Mouse (Mus musculus) neural tube, embryonic 15.5 days (tissue): Measurements from ENCODE around the gene Nedd4. TPM values are rescaled to one million over a fixed set of nuclear protein-coding genes. Genes with fewer than 3 reads are reported as not detected.
A peak's percentile ranks its signal among the peaks of the same experiment; 100 is the strongest.

Source experiments
- ATAC-seq: fragments of 200-750 bp; cut with Nextera tagmentation; 2 replicates; pipeline ENCODE4 v1.8.0; 2017; ENCODE audit warnings: mild to moderate bottlenecking, moderate TSS enrichment, moderate library complexity; ENCODE audit not compliant: low FRiP score
- H3K27ac ChIP-seq: fragments of 300-500 bp; sonication (generic); replicated peaks from 2 replicates; pipeline ENCODE4 v1.5.1; 2015; ENCODE audit warnings: mild to moderate bottlenecking, inconsistent platforms
- H3K27me3 ChIP-seq: fragments of 300-500 bp; sonication (generic); replicated peaks from 2 replicates; pipeline ENCODE4 v1.6.1; 2015; ENCODE audit warnings: inconsistent platforms
- H3K36me3 ChIP-seq: fragments of 300-500 bp; sonication (generic); 2 replicates; pipeline ENCODE4 v1.6.1; 2015; ENCODE audit warnings: inconsistent platforms
- H3K4me1 ChIP-seq: fragments of 300-500 bp; sonication (generic); 2 replicates; pipeline ENCODE4 v1.6.1; 2015; ENCODE audit warnings: inconsistent platforms
- H3K4me2 ChIP-seq: fragments of 300-500 bp; sonication (generic); 2 replicates; pipeline ENCODE4 v1.6.1; 2015; ENCODE audit warnings: inconsistent platforms, mild to moderate bottlenecking, moderate library complexity
- H3K4me3 ChIP-seq: fragments of 300-500 bp; sonication (generic); replicated peaks from 2 replicates; pipeline ENCODE4 v1.5.1; 2015; ENCODE audit warnings: mild to moderate bottlenecking, inconsistent platforms
- H3K9ac ChIP-seq: fragments of 300-500 bp; sonication (generic); replicated peaks from 2 replicates; pipeline ENCODE4 v1.6.1; 2015; ENCODE audit warnings: mild to moderate bottlenecking, inconsistent platforms
- H3K9me3 ChIP-seq: fragments of 300-500 bp; sonication (generic); replicated peaks from 2 replicates; pipeline ENCODE4 v1.6.1; 2016; ENCODE audit warnings: inconsistent platforms
- WGBS: fragments of 180-500 bp; shearing (Covaris S2); methylation state at CpG from one replicate; pipeline ENCODE4 v1.1.7; 2015; ENCODE audit warnings: mixed read lengths; 5-methylcytosine and 5-hydroxymethylcytosine counted together
- polyA plus RNA-seq: library from polyadenylated mRNA; unstranded; fragments of >200 nt; fragmentation: Nextera tagmentation; extraction: Ambion mirVana; gene quantifications from 2 replicates; pipeline ENCODE4 v1.2.1, GENCODE M21; 2015

The Nedd4 gene
- polyA plus RNA-seq, 1 experiment from 2014 or later: 375 TPM

DNA sequence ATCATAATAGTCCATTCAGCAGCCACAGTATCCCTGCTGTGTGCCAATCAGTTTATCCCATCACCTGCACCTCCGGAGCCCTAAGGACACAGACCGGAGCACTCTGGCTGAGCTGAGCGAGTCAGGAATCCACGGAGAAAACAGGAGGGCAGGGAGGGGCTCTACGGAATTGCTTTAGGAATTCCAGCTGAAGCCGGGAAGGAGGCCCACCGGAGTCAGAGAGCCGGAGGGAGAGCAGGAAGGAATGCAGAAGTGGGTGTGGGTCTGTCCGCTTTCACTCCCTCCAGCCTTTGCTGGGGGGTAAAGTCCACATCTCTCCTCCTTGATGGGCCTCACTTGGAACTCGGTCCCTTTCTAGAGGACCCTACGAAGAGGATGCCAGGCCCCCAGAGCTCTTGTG is 116.9 kb downstream of the Nedd4 start:
- Histone ChIP-seq H3K9me3 (no peaks in the 10 kb centered on the region), H3K27ac (no peak overlapping the region), H3K36me3 (no peaks in the 10 kb centered on the region), H3K4me2 (no peak overlapping the region), H3K9ac (no peak overlapping the region), H3K4me3 (no peak overlapping the region), H3K4me1 (peaks cover 2% of the 10 kb centered on the region; the same call in 1 of the 2 replicates), H3K27me3 (no peaks in the 10 kb centered on the region)
- no peak for ATAC-seq
- WGBS: 73% methylated on average over 11 of the region's 11 CpGs

DNA sequence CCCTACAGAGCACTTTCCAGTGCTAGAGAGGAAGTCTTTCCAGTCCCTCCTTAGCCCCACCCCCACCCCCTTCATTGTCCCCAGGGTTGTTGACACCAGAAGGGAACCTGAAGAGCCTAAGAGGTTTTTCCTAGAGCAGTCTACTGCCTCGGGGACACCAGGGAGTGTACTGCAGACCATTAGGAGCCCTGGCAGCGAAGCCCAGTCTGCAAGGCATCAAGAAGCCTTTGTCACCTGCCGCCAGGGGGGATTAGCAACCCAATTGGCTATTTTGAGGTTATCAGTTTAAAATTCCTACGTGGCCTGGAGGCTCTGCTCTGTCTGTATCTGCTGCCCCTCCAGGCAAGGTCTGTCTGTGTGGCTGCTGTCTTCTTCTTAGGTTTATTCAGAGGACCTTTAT is 117.6 kb downstream of the Nedd4 start:
- H3K36me3 ChIP-seq: no peaks in the 10 kb centered on the region
- no peaks in the 10 kb centered on the region for H3K27me3 ChIP-seq
- no peak overlapping the region for H3K27ac ChIP-seq
- H3K4me3 ChIP-seq: no peak overlapping the region
- no peak overlapping the region for H3K4me2 ChIP-seq
- no peak; the same call in 1 of the 2 replicates for ATAC-seq
- 16% methylated on average over 4 of the region's 4 CpGs for WGBS
- H3K4me1 ChIP-seq: peaks cover 2% of the 10 kb centered on the region; the same call in 1 of the 2 replicates
- H3K9me3 ChIP-seq: no peaks in the 10 kb centered on the region
- no peak overlapping the region for H3K9ac ChIP-seq

DNA sequence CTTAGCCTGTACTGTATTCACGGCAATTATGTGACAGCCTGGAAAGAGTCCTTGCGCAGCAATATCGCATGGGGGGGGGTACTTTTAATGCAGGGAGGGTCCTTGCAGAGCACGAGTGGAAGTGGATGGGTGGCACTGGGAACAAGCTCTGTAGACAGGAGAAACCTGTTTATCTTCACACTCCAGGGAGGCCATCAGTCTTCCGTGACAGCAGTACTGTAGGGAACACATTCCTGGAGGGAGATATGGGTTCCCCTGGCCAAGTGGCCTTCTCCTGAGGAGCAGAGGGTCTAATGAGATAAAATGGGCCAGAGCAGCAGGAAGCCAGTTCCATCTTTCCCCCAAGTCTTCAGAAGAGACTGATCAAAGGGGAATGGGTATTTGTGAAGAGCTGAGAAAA is 118.5 kb downstream of the Nedd4 start:
- H3K4me2 ChIP-seq: no peak overlapping the region
- WGBS: 30% methylated on average over 5 of the region's 5 CpGs
- H3K4me3 ChIP-seq: no peak overlapping the region
- no peaks in the 10 kb centered on the region for H3K9me3 ChIP-seq
- no peak for ATAC-seq
- H3K27me3 ChIP-seq: no peaks in the 10 kb centered on the region
- H3K4me1 ChIP-seq: peaks cover 2% of the 10 kb centered on the region; the same call in 1 of the 2 replicates
- no peak overlapping the region for H3K27ac ChIP-seq
- H3K36me3 ChIP-seq: no peaks in the 10 kb centered on the region
- no peak overlapping the region for H3K9ac ChIP-seq

DNA sequence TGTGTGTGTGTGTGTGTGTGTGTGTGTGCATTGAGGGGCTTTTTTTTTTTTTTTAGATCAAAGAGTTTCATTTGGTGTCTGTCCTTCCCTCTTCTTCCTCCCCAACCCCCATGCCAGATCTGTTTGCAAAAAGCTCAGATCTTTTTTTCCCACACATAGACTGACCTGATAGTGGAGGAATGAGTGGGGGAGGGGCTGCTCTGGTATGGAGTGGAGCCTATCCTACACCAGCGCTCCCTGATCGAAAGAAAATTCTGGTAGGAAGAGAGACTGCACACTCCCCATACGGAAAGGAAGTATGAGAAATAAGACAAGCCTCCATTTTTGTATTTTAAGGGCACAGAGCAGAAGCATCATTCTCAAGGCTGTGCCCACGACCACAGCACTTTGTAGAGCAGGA is 119.3 kb downstream of the Nedd4 start:
- 66% methylated on average over 4 of the region's 4 CpGs for whole genome bisulfite sequencing
- Histone ChIP-seq H3K9me3 (no peaks in the 10 kb centered on the region), H3K4me3 (no peak overlapping the region), H3K4me1 (peaks cover 2% of the 10 kb centered on the region; the same call in 1 of the 2 replicates), H3K9ac (no peak overlapping the region), H3K27ac (no peak overlapping the region), H3K27me3 (no peaks in the 10 kb centered on the region), H3K4me2 (no peak overlapping the region), H3K36me3 (no peaks in the 10 kb centered on the region)
- ATAC-seq: no peak

DNA sequence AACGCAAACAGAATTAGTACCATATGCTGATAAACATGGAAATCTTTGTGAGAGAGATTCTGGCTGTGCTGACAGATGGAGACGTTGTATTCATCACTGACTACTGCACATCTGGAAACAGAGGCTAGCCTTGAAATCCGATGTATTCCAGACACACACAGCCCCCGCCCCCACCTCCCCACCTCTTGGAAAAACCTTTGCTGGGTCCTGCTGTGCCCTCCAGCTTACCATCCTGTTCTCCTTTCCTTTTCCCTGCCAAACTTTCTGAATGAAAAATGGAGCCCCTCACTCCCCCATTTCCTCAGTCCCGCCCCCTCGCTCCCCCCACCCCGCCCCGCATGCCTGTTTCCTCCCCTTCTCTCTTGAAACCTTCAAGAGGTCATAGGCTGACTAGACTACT is 120.0 kb downstream of the Nedd4 start:
- no peaks in the 10 kb centered on the region for H3K9me3 ChIP-seq

DNA sequence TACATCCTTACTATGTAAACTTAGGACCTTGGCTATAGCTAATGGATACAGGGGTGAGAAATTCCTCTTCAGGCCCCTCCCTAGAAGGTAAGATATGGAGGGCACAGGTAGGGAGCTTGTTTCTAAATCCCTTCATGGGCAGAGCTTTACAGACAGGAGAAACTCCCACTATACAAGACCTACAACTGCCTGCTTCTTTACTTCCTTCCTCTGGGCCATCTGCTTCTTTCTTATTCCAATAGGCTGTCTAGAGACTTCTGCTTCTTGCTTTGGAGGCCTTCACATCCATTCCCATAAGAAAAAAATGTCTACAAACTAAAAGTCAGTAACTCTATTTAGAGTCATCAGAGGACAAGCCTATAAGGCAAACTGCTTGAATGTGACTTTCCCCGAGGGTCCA is 125.6 kb downstream of the Nedd4 start:
- no peak overlapping the region for H3K27ac ChIP-seq
- 83% methylated on average over 1 of the region's 1 CpGs for WGBS
- peaks cover 7% of the 10 kb centered on the region for H3K4me1 ChIP-seq
- no peak overlapping the region for H3K4me3 ChIP-seq
- no peaks in the 10 kb centered on the region for H3K36me3 ChIP-seq
- no peak for ATAC-seq
- no peak overlapping the region for H3K9ac ChIP-seq
- H3K27me3 ChIP-seq: no peaks in the 10 kb centered on the region
- no peak overlapping the region for H3K4me2 ChIP-seq
- H3K9me3 ChIP-seq: no peaks in the 10 kb centered on the region

More for the DNA sequence above, 120.0 kb downstream of the Nedd4 start:
- ATAC-seq: no peak
- Histone ChIP-seq H3K27me3 (no peaks in the 10 kb centered on the region), H3K27ac (no peak overlapping the region), H3K4me2 (no peak overlapping the region), H3K36me3 (no peaks in the 10 kb centered on the region), H3K9ac (no peak overlapping the region), H3K4me3 (no peak overlapping the region), H3K4me1 (peaks cover 2% of the 10 kb centered on the region; the same call in 1 of the 2 replicates)
- WGBS: 58% methylated on average over 8 of the region's 8 CpGs

DNA sequence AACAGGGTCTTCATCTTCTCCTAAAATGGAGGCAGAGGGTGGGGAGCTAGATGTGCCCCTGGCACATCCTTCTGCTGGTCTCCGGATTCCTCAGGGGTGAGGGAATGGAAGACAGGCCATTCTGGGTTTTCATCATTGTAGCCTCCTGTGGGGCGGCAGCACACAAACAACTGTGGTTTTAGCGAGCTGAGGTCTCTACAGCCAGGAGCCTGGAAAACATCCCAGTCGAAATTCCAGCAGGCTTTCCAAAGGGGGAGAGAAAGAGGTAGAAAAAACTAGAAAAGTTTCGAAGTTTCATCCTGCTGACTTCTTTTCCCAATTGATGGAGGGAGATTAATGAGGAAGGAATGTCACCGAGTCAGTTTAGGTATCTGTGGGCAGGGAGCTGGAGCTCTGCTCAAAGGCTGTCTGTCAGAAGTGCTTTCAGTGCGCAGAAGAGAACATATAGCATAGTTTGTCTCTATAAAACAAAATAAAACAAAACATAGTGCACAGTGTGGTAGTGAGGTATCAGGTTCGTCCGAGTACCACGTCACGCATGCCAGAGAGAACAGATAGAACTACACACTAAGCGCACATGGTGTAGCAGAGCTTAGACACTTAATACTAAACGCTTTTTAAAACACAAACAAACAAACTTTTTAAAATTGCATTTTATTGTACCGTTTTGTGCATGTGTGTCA is 128.5 kb downstream of the Nedd4 start:
- Histone ChIP-seq H3K4me3 (no peak overlapping the region), H3K4me1 (peaks cover 7% of the 10 kb centered on the region), H3K4me2 (peak overlapping the region; percentile 26; the same call in 1 of the 2 replicates), H3K27ac (no peak overlapping the region), H3K36me3 (no peaks in the 10 kb centered on the region), H3K9ac (no peak overlapping the region), H3K9me3 (no peaks in the 10 kb centered on the region), H3K27me3 (no peaks in the 10 kb centered on the region)
- ATAC-seq: no peak
- 57% methylated on average over 14 of the region's 14 CpGs for WGBS

DNA sequence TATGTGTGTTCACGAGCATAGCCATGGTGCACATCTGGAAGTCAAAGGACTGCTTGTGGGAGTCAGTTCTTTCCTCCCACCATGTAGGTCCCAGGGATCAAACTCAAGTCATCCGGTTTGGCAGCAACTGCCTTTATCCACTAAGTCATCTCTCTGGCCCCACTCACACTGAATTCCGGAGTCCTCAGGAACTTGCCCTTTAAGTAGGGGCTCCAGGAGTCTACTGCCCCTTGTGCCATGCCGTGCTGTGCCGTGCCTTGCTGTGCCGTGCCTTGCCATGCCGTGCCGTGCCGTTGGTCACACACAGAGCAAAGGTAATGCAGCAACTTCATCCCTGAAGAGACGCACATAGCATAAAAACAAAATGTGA is 129.1 kb downstream of the Nedd4 start:
- peak overlapping the region; percentile 26 for H3K4me2 ChIP-seq
- no peaks in the 10 kb centered on the region for H3K27me3 ChIP-seq
- H3K9ac ChIP-seq: no peak overlapping the region
- 49% methylated on average over 10 of the region's 10 CpGs for WGBS
- H3K9me3 ChIP-seq: no peaks in the 10 kb centered on the region
- H3K4me3 ChIP-seq: no peak overlapping the region
- H3K27ac ChIP-seq: no peak overlapping the region
- no peak for ATAC-seq
- H3K4me1 ChIP-seq: peaks cover 7% of the 10 kb centered on the region
- H3K36me3 ChIP-seq: no peaks in the 10 kb centered on the region

DNA sequence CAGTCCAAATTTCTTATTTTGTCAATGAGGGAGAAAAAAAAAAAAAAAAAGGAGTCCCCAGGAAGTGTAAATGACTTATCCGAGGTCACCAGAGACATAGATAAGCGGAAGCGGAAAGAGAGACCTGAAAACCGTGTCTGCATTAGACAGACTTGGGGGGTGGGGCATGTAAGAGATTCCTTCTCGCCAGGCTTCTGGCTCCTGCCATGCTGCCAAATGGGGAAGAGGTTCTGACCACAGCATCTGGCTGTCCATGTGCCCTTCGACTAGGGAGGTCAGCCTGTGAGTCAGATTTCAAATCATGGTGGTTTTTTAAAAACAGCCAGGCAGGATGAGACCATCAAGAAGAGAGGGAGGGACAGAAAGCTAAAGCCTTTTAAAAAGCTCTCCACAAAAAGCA is 129.5 kb downstream of the Nedd4 start:
- ATAC-seq: no peak
- Histone ChIP-seq H3K4me1 (peaks cover 7% of the 10 kb centered on the region), H3K9ac (no peak overlapping the region), H3K27ac (no peak overlapping the region), H3K27me3 (no peaks in the 10 kb centered on the region), H3K36me3 (no peaks in the 10 kb centered on the region), H3K4me2 (peak overlapping the region; percentile 26), H3K4me3 (peak overlapping the region; percentile 9; the same call in 1 of the 2 replicates), H3K9me3 (no peaks in the 10 kb centered on the region)
- 14% methylated on average over 6 of the region's 6 CpGs for WGBS

DNA sequence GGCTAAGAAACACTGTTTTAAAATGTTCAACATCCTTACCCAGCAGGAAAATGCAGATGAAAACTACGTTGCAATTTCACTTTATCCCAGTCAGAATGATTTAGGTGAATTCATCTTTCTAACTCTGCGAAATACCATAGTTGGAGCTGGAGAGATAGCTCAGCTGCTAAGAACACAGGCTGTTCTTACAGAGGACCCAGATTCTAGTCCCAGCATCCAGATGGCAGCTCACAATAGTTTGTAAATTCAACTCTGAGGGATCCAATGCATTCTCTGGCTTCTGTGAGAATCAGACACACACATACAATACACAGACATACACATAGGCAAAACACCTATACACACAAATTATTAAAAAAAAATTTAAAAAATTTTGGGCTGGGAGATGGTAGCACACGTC is 133.1 kb downstream of the Nedd4 start:
- H3K9ac ChIP-seq: no peak overlapping the region
- 86% methylated on average over 3 of the region's 3 CpGs for WGBS
- no peak for ATAC-seq

DNA sequence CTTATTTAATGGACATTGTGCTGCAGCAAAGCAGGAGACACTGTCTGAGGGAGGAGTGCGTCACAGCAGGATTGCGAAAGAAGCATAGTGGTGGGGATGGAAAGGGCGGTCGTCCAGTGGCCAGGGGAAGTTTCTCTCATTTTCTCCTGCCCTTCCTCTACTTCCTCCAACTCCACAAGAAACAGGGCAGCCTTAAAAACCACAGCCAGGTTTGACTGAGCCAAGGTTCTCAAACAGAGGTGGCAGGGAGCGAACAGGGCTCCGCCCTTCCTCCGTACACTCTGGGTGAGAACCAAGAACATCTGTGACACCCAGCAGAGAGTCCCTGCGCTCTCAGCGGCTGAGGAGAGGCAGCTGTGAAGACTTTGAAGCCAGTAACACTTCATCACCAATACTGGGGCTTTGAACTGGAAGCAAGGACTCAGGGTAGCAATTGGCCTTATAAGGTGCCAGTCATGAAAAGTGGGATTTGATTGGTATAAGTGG is 135.0 kb downstream of the Nedd4 start:
- no peak for ATAC-seq
- Histone ChIP-seq H3K27me3 (no peaks in the 10 kb centered on the region), H3K4me2 (no peak overlapping the region), H3K9ac (no peak overlapping the region), H3K9me3 (no peaks in the 10 kb centered on the region), H3K36me3 (no peaks in the 10 kb centered on the region), H3K27ac (no peak overlapping the region), H3K4me1 (no peaks in the 10 kb centered on the region), H3K4me3 (no peak overlapping the region)
- 49% methylated on average over 9 of the region's 9 CpGs for WGBS

More for the DNA sequence above, 133.1 kb downstream of the Nedd4 start:
- no peak overlapping the region for H3K4me3 ChIP-seq
- no peak overlapping the region for H3K27ac ChIP-seq
- no peak overlapping the region for H3K4me2 ChIP-seq
- peaks cover 7% of the 10 kb centered on the region for H3K4me1 ChIP-seq
- H3K9me3 ChIP-seq: no peaks in the 10 kb centered on the region
- H3K27me3 ChIP-seq: no peaks in the 10 kb centered on the region
- no peaks in the 10 kb centered on the region for H3K36me3 ChIP-seq
